Mouse (Mus musculus): ENCODE results near the gene 4930562C15Rik. TPM values are rescaled to one million over a fixed set of nuclear protein-coding genes. Genes with fewer than 3 reads are reported as not detected.
A peak's percentile ranks its signal among the peaks of the same experiment; 100 is the strongest.

Gene 4930562C15Rik
- total and polyA plus RNA-seq, 3 experiments: not detected

DNA sequence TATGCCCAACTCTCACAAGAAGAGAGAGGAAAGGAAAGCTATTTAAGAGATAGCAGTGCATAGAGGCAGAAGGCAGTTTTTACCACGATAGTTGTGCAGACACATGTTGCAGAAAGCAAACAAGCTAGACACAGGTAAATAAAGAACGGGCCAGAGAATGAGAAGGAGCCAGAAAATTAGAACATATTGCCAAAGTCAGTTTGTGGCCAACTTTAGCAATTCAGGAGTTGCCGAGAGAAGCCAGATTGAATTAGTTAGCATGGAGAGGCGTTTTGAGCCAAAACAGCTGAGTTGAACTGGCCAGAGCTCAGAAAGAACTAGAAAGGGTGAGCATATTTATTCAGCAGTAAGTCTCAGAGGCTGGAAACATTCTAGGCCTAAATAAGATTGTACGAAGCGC is 57.0 kb downstream of the 4930562C15Rik start:
- DNase-seq: no peak

- DNase-seq: no peak
These were observed 59.1 kb downstream of the 4930562C15Rik start for GRCm38 (mm10) chr16:4894201-4894908.

- DNase-seq: peak; percentile 59
These were observed 61.2 kb downstream of the 4930562C15Rik start for GRCm38 (mm10) chr16:4896249-4897027.

GRCm38 (mm10) chr16:4897146-4897730 is 62.0 kb downstream of the 4930562C15Rik start:
- DNase-seq: no peak

DNA sequence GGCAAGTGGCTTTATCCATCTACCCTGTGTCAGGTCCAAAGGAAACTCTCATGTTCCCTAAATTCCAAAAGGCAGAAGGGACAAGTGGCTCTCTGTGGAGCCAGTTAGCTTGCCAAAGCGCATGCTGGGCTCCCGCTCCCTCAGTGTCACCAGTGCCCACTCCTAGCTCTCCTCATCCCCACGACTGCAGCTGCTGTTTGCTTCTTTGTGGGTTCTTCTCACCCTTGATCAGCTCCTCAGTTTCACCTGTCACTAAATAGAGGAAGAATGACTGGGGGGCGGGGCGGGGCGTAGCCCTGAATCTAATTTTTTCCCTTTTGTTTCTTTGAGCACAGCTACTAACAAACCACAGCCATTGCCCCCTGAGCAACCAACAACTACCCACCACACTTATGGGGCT is 63.7 kb downstream of the 4930562C15Rik start:
- DNase-seq: no peak

GRCm38 (mm10) chr16:4899711-4900110 is 64.5 kb downstream of the 4930562C15Rik start:
- DNase-seq: no peak

DNA sequence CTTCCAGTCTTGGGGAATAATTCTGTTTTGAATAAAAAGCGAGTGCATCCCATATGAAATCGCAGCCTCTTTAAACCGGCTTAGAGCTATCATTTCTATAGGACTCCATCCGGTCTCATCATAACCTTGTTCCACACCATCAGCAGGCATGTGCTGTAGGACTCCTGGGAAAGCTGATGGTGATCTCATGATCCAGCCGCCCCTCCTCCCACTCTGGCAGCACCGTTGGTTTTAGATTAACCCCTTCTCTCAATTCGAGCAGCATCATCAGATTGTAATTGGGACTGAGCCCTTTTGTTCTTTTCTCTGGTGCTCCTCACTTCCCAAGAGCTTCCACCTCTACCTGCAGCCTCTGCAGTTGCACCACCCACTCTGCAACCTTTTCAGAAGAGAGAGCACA is 66.0 kb downstream of the 4930562C15Rik start:
- DNase-seq: no peak

GRCm38 (mm10) chr16:4902390-4902789 is 67.2 kb downstream of the 4930562C15Rik start:
- no peak for DNase-seq

GRCm38 (mm10) chr16:4903491-4904102 is 68.4 kb downstream of the 4930562C15Rik start:
- peak; percentile 52 for DNase-seq

DNA sequence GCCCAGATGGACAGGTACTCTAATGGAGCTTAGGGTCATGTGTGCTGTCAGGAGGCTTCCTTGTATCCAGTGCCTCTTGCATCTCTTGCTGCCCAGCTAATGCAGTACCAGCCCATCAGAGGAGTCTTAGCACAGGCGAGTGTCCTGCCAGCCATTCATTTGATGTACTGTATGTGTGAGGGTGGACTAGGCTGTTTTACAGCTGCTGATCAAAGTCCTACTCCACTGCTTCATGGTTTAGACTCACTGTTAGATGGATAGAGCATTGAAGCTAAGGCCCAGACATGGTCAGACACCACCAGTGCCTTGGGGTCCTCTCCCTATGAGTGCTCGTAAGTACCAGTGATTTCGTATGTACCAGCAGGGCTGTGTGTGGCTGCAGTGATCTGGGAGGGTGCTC is 69.7 kb downstream of the 4930562C15Rik start:
- DNase-seq: no peak

GRCm38 (mm10) chr16:4905591-4905990 is 70.4 kb downstream of the 4930562C15Rik start:
- DNase-seq: no peak

GRCm38 (mm10) chr16:4906559-4906958 is 71.3 kb downstream of the 4930562C15Rik start:
- no peak for DNase-seq

DNA sequence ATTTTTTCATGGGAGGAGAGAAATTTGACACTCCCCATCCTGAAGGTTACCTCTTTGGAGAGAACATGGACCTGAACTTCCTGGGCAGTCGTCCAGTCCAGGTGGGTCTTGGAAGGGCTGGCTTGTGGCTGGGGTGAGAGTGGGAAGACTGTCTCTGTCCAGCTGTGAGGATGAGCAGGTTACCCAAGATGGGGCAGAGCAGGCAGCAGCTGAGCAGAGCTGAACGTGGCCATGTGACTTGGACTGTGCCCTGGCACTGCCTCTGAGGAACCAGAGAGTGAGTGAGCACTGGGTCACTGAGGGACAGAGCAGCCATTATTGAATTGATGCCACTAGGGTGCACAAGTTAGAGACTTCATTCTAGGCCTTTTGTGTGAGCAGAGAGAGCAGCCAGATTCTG is 72.2 kb downstream of the 4930562C15Rik start:
- DNase-seq: no peak

- DNase-seq: no peak
These were observed 72.8 kb downstream of the 4930562C15Rik start for GRCm38 (mm10) chr16:4907972-4908371.

GRCm38 (mm10) chr16:4909745-4910144 is 74.5 kb downstream of the 4930562C15Rik start:
- DNase-seq: no peak

DNA sequence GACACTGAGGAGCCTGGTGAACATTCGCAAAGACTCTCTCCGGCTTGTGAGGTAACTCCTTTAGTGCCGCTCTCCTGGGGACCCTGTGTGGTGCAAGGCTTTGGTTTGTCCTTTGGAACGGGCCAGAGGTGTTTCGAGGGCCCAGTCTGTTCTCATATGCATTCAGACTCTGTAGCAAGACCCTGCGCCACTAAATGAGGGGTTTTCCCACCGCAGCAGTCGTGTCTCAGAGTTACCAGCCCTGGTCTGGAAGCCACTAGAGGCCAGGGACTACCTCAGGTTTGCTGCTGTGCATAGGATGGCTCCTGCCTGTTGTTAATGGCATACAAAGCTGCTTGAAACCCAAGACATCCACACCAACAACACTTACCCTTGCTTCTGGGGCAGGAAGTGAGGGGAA is 75.5 kb downstream of the 4930562C15Rik start:
- DNase-seq: no peak

- no peak for DNase-seq
These were observed 76.9 kb downstream of the 4930562C15Rik start for GRCm38 (mm10) chr16:4912074-4912648.

- peak; percentile 58 for DNase-seq
These were observed 77.9 kb downstream of the 4930562C15Rik start for GRCm38 (mm10) chr16:4912907-4913782.

DNA sequence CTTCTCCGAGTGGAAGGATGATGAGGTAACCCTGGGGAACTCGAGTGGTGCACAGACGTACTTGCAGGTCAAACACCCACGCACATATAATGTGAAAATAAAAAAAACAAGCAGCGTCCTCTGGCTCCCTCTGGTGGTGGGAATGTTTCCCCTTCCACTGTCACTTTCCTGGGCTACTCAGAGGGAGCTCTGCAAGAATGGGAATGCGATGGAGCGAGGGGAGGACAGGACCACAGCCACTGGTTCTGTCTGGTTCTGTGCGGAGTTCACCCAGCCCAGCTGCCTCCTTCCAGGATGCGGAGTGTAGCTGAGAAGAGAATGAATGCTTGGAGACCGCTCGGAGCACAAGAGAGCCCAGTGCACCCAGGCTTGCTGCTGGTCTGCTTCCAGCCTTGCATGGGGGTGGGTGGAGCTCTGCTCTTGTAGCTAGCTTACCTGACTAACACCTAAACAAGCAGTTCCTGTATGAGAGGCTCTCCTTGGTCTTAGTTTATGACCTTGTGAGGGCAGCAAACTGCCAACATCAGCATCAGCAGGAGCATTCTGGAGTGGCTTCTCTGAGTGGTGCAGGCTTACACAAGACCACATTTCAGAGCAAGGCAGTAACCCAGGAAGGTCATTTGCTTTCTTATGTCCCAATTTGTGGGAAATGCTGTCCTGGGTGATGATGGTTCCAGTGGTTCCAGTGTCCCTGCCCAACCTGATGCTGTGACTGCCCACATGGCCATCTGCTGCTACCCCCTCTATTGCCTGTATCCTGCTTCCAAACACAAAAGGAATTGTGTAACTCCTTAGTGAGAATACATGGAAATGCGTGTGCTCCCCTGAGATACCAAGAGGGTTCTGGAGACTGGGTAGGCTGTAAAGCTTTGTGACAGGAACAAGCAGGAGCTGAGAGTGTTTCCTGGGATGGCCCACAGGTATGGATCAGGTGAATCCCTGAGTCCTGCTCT is 78.8 kb downstream of the 4930562C15Rik start:
- DNase-seq: peak; percentile 86

GRCm38 (mm10) chr16:4915931-4916330 is 80.7 kb downstream of the 4930562C15Rik start:
- DNase-seq: no peak
